Mouse (Mus musculus) cerebellum, adult 2 months (tissue): Measurements from ENCODE around the gene Tpbgl.

ENCODE experiments used
- CTCF ChIP-seq: fragments of 200-500 bp; IDR thresholded peaks from 2 replicates; pipeline ENCODE4 v1.5.1; 2011; ENCODE audit warnings: low read depth, mild to moderate bottlenecking, control low read depth, low read length, moderate library complexity, borderline replicate concordance; ENCODE audit not compliant: insufficient read depth
- POLR2A ChIP-seq: fragments of 200-500 bp; IDR thresholded peaks from 2 replicates; pipeline ENCODE4 v1.6.1; 2011; ENCODE audit warnings: low read length, control low read depth, borderline replicate concordance; ENCODE audit not compliant: insufficient read depth

DNA sequence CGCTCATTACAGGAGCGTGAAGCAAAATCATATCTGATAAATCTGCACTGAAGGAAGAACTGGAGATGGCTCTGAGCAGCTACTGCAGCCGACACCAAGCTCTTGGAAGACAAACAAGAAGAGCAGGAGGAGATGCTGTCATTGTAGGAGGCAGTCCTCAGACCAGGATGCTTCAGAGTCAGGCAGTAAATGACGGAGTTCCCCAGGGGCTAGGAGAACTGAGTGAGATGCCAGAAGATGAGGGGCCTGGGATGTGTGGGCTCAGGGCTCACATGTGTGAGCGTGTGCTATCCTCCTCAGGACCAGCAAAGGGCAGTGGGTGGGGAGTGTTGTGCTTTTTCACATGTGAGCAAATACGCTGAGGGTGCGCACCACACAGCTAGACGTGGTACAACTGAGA is 46.3 kb upstream of the Tpbgl start:
- TF ChIP-seq CTCF = no peak
- no peak for TF ChIP-seq POLR2A
